Mouse (Mus musculus): ENCODE results near the gene Cars2. TPM values are rescaled to one million over a fixed set of nuclear protein-coding genes. Genes with fewer than 3 reads are reported as not detected.

Cars2 gene
- total and polyA plus RNA-seq, 3 experiments, result 45.6 to 67.1 (median 46.4) TPM

DNA sequence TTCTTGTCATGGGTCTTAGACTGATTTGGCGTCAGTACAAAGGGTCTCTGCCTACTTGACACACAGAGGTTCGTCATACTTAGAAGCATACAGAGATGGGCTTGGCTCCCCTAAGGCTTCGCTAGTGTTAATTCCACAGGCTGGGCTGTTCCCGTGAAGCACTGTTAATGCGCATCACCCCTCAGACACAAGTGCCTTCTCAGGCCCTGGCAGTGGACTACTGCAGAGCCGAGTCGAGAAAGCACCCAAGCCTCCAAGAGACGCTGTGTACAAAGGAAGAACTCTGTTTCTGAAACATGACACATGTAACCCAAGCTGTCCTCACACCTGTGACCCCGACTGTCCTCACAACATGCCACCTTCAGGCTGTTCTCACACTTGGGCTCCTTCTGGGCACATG lies 9.6 kb upstream of the Cars2 start:
- Histone ChIP-seq H3K4me3 (replicated peaks in 1 of 3; ENCODE audit: low read depth in 2 of 3, low read length in 2 of 3, poor library complexity in 1 of 3) (no peak overlapping the region), H3K4me2 (ENCODE audit: insufficient read depth, low read depth, poor library complexity, severe bottlenecking) (no peak overlapping the region), H3K4me1 (ENCODE audit: control insufficient read depth in 1 of 2, insufficient read depth in 2 of 2) (peaks cover 18 to 39% of the 10 kb centered on the region in 2 experiments), H3K79me2 (replicated peaks; ENCODE audit: control insufficient read depth, extremely low read depth, insufficient read depth, poor library complexity, severe bottlenecking) (peaks cover 45% of the 10 kb centered on the region), H3K27me3 (replicated peaks) (no peaks in the 10 kb centered on the region), H3K9me3 (replicated peaks; ENCODE audit: low read length) (peaks cover 4% of the 10 kb centered on the region), H3K9ac (ENCODE audit: insufficient read depth, low read depth) (no peak overlapping the region), H3K27ac (ENCODE audit: insufficient read depth, low read depth) (no peak overlapping the region), H3K36me3 (replicated peaks in 1 of 2; ENCODE audit: control insufficient read depth in 1 of 2, insufficient read depth in 1 of 2, low read length in 1 of 2) (peaks cover 17 to 41% of the 10 kb centered on the region in 2 experiments)
- dilution Hi-C loops (cut with MboI; ENCODE audit: extremely low pct_ligation_motif_present, extremely low pct_unique_long_range_greater_than_20kb, low sequenced_read_pairs) (no loop called here), in situ Hi-C loops (cut with MboI; ENCODE audit: low pct_ligation_motif_present, low pct_unique_long_range_greater_than_20kb, low sequenced_read_pairs) (no loop called here)
- TF ChIP-seq KAT2A (IDR thresholded peaks at IDR 0.05; ENCODE audit: insufficient replicate concordance, low read length), result no peak
- no peak for TF ChIP-seq MEF2A (IDR thresholded peaks at IDR 0.05; ENCODE audit: borderline replicate concordance, low read depth, low read length)
- no peak for TF ChIP-seq CTCF (conservative IDR thresholded peaks at IDR 0.05 in 1 of 2, IDR thresholded peaks at IDR 0.05 in 1 of 2; ENCODE audit: low read depth in 2 of 2, low read length in 2 of 2)
- no peak for TF ChIP-seq ELF1 (IDR thresholded peaks at IDR 0.05; ENCODE audit: low read depth, low read length)
- DNase-seq (ENCODE audit: extremely low read depth), result no peak

GRCm38 (mm10) chr8:11559511-11559910 lies 8.9 kb upstream of the Cars2 start:
- DNase-seq (ENCODE audit: extremely low read depth), result no peak
- Histone ChIP-seq H3K79me2 (replicated peaks; ENCODE audit: control insufficient read depth, extremely low read depth, insufficient read depth, poor library complexity, severe bottlenecking) (peaks cover 45% of the 10 kb centered on the region), H3K27ac (ENCODE audit: insufficient read depth, low read depth) (no peak overlapping the region), H3K36me3 (replicated peaks in 1 of 2; ENCODE audit: control insufficient read depth in 1 of 2, insufficient read depth in 1 of 2, low read length in 1 of 2) (peaks cover 17 to 34% of the 10 kb centered on the region in 2 experiments), H3K9me3 (replicated peaks; ENCODE audit: low read length) (peaks cover under 1% of the 10 kb centered on the region), H3K4me2 (ENCODE audit: insufficient read depth, low read depth, poor library complexity, severe bottlenecking) (0 out of 2 replicates have a peak overlapping the region, but pooled peaks have one; percentile 85), H3K4me3 (replicated peaks in 1 of 3; ENCODE audit: low read depth in 2 of 3, low read length in 2 of 3, poor library complexity in 1 of 3) (no peak overlapping the region), H3K9ac (ENCODE audit: insufficient read depth, low read depth) (0 out of 2 replicates have a peak overlapping the region, but pooled peaks have one; percentile 23), H3K27me3 (replicated peaks) (no peaks in the 10 kb centered on the region), H3K4me1 (ENCODE audit: control insufficient read depth in 1 of 2, insufficient read depth in 2 of 2) (peaks cover 17 to 34% of the 10 kb centered on the region in 2 experiments)
- TF ChIP-seq JUND (conservative IDR thresholded peaks at IDR 0.05; ENCODE audit: low read depth, low read length) (no peak), PAX5 (IDR thresholded peaks at IDR 0.05; ENCODE audit: low read length) (no peak)
- in situ Hi-C loops (cut with MboI; ENCODE audit: low pct_ligation_motif_present, low pct_unique_long_range_greater_than_20kb, low sequenced_read_pairs) (no loop called here), dilution Hi-C loops (cut with MboI; ENCODE audit: extremely low pct_ligation_motif_present, extremely low pct_unique_long_range_greater_than_20kb, low sequenced_read_pairs) (no loop called here)

GRCm38 (mm10) chr8:11557768-11558629 lies 7.4 kb upstream of the Cars2 start:
- in situ Hi-C loops (cut with MboI; ENCODE audit: low pct_ligation_motif_present, low pct_unique_long_range_greater_than_20kb, low sequenced_read_pairs) (no loop called here), dilution Hi-C loops (cut with MboI; ENCODE audit: extremely low pct_ligation_motif_present, extremely low pct_unique_long_range_greater_than_20kb, low sequenced_read_pairs) (no loop called here)
- H3K9ac ChIP-seq (ENCODE audit: insufficient read depth, low read depth), result peak overlapping the region; percentile 76
- H3K4me1 ChIP-seq (ENCODE audit: control insufficient read depth in 1 of 2, insufficient read depth in 2 of 2), result peaks cover 10 to 30% of the 10 kb centered on the region in 2 experiments; a peak in 2 of 4 replicates
- no peaks in the 10 kb centered on the region for H3K27me3 ChIP-seq (replicated peaks)
- H3K4me2 ChIP-seq (ENCODE audit: insufficient read depth, low read depth, poor library complexity, severe bottlenecking), result peak overlapping the region; percentile 17; the same call in 1 of the 2 replicates
- H3K27ac ChIP-seq (ENCODE audit: insufficient read depth, low read depth), result peak overlapping the region; percentile 58
- peaks cover 39% of the 10 kb centered on the region for H3K79me2 ChIP-seq (replicated peaks; ENCODE audit: control insufficient read depth, extremely low read depth, insufficient read depth, poor library complexity, severe bottlenecking)
- DNase-seq (ENCODE audit: extremely low read depth), result peak; percentile 99
- no peaks in the 10 kb centered on the region for H3K9me3 ChIP-seq (replicated peaks; ENCODE audit: low read length)
- H3K36me3 ChIP-seq (replicated peaks in 1 of 2; ENCODE audit: control insufficient read depth in 1 of 2, insufficient read depth in 1 of 2, low read length in 1 of 2), result peaks cover 12 to 21% of the 10 kb centered on the region in 2 experiments
- H3K4me3 ChIP-seq (replicated peaks in 1 of 3; ENCODE audit: low read depth in 2 of 3, low read length in 2 of 3, poor library complexity in 1 of 3), result peak overlapping the region; percentile 77 to 92 (median 83)
- peak; percentile 55; the same call in 1 of the 2 replicates for TF ChIP-seq MAZ (IDR thresholded peaks at IDR 0.05; ENCODE audit: low read depth, low read length)
- peak; percentile 38; the same call in 1 of the 2 replicates for TF ChIP-seq BHLHE40 (IDR thresholded peaks at IDR 0.05; ENCODE audit: low read depth, low read length)
- no peak for TF ChIP-seq GABPA (IDR thresholded peaks at IDR 0.05; ENCODE audit: insufficient replicate concordance, low read depth, low read length)
- no peak for TF ChIP-seq E2F4 (IDR thresholded peaks at IDR 0.05; ENCODE audit: insufficient replicate concordance, low read depth, low read length)
- peak; percentile 98 for TF ChIP-seq ZNF384 (IDR thresholded peaks at IDR 0.05; ENCODE audit: low read depth, low read length)
- TF ChIP-seq JUN (IDR thresholded peaks at IDR 0.05; ENCODE audit: insufficient read depth, low read depth, low read length), result no peak
- no peak for TF ChIP-seq EP300 (IDR thresholded peaks at IDR 0.05; ENCODE audit: low read length)
- TF ChIP-seq ZKSCAN1 (IDR thresholded peaks at IDR 0.05; ENCODE audit: borderline replicate concordance, low read depth, low read length), result no peak
- TF ChIP-seq CTCF (conservative IDR thresholded peaks at IDR 0.05 in 1 of 2, IDR thresholded peaks at IDR 0.05 in 1 of 2; ENCODE audit: low read depth in 2 of 2, low read length in 2 of 2), result no peak
- peak; percentile 78 for TF ChIP-seq SIN3A (IDR thresholded peaks at IDR 0.05; ENCODE audit: low read length)
- TF ChIP-seq USF1 (IDR thresholded peaks at IDR 0.05; ENCODE audit: low read depth, low read length), result no peak
- TF ChIP-seq CHD2 (IDR thresholded peaks at IDR 0.05; ENCODE audit: low read length), result 0 out of 2 replicates have a peak, but pooled peaks have one; percentile 5
- TF ChIP-seq TBP (conservative IDR thresholded peaks at IDR 0.05; ENCODE audit: low read depth, low read length), result peak; percentile 98
- peak; percentile 99 for TF ChIP-seq POLR2AphosphoS2 (IDR thresholded peaks at IDR 0.05; ENCODE audit: low read depth, low read length)
- no peak for TF ChIP-seq JUND (conservative IDR thresholded peaks at IDR 0.05; ENCODE audit: low read depth, low read length)
- no peak for TF ChIP-seq CHD1 (IDR thresholded peaks at IDR 0.05; ENCODE audit: low read depth, low read length)
- no peak for TF ChIP-seq RAD21 (IDR thresholded peaks at IDR 0.05; ENCODE audit: low read depth, low read length)
- peak; percentile 49; the same call in 1 of the 2 replicates for TF ChIP-seq MEF2A (IDR thresholded peaks at IDR 0.05; ENCODE audit: borderline replicate concordance, low read depth, low read length)
- no peak for TF ChIP-seq ZC3H11A (IDR thresholded peaks at IDR 0.05; ENCODE audit: low read depth, low read length)

Measured in CH12.LX (cell line).